Mouse (Mus musculus) heart, adult 2 months (tissue): Measurements from ENCODE around the gene Gm8113. TPM values are rescaled to one million over a fixed set of nuclear protein-coding genes. Genes with fewer than 3 reads are reported as not detected.
"Not testable (repeated sequence)": the region's sequence is repeated elsewhere in the genome, so short reads cannot be mapped to it uniquely, and the experiment has no call there.

ENCODE experiments used
- DNase-seq, 2 experiments: peaks; one replicate each; pipeline ENCODE4 v3.0.0; 2021
- H3K27ac ChIP-seq: fragments of 200-600 bp; 2 replicates; pipeline ENCODE4 v1.8.1; 2022
- H3K27me3 ChIP-seq: fragments of 200-500 bp; 2 replicates; pipeline ENCODE4 v1.6.1; 2012; ENCODE audit warnings: mild to moderate bottlenecking, low read length, inconsistent platforms, mixed read lengths; ENCODE audit not compliant: control insufficient read depth, insufficient read depth
- H3K36me3 ChIP-seq: fragments of 200-500 bp; 2 replicates; pipeline ENCODE4 v1.6.1; 2012; ENCODE audit warnings: low read length, inconsistent platforms; ENCODE audit not compliant: control insufficient read depth, insufficient read depth
- H3K4me1 ChIP-seq: fragments of 200-500 bp; 2 replicates; pipeline ENCODE4 v1.6.1; 2011; ENCODE audit warnings: low read length; ENCODE audit not compliant: control insufficient read depth, insufficient read depth
- H3K4me3 ChIP-seq: fragments of 200-600 bp; 2 replicates; pipeline ENCODE4 v1.8.1; 2022
- H3K79me2 ChIP-seq: fragments of 200-500 bp; replicated peaks from 2 replicates; pipeline ENCODE4 v1.6.1; 2012; ENCODE audit warnings: mild to moderate bottlenecking, inconsistent platforms, low read length, moderate library complexity, mixed read lengths; ENCODE audit not compliant: control insufficient read depth, insufficient read depth
- H3K9ac ChIP-seq: fragments of 200-500 bp; 2 replicates; pipeline ENCODE4 v1.6.1; 2012; ENCODE audit warnings: low read depth, mild to moderate bottlenecking, control low read depth, inconsistent platforms, low read length, mixed read lengths
- CTCF ChIP-seq: fragments of 200-600 bp; IDR thresholded peaks from 2 replicates; pipeline ENCODE4 v1.8.1; 2022; ENCODE audit warnings: antibody characterized with exemption, mild to moderate bottlenecking, moderate library complexity
- WGBS: fragments of 180-500 bp; shearing (Covaris S2); methylation state at CpG from one replicate; pipeline ENCODE4 v1.1.7; 2018; 5-methylcytosine and 5-hydroxymethylcytosine counted together
- intact Hi-C: fragments of 180-260 bp; cut with DNase I; formaldehyde crosslinking; loops from one replicate; pipeline ENCODE4 v1.15.1; 2025
- polyA plus RNA-seq: library from polyadenylated mRNA; depleted of rRNA; stranded (reverse); fragments of >200 nt; gene quantifications from 2 replicates; pipeline ENCODE4 v1.2.3, GENCODE M21; 2012; rRNA removed
- total RNA-seq, 2 experiments: library from RNA; stranded (reverse); gene quantifications; 2 replicates each; pipeline ENCODE4 v1.2.3; 2021

Gene Gm8113
- total and polyA plus RNA-seq, 3 experiments: 1.7 to 4.2 (median 3.4) TPM

DNA sequence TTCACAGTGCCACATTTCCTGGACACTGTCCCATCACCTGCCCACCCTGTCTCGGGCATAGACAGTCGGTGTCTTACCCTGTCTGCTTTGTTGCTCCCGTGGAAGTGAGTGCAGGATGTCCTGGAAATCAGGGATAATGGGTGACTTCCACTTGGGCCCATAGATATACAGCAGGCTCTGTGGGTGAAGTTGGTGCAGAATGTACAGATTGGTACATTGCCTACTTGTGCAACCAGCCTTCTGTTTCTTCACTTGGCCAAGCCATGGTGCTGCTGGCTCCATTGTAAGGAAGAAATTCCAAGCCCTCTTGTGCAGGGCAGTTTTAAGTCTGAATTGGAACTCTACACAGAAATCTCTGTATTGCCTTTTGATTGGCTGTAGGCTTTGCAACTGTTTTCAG lies 1.7 kb upstream of the Gm8113 start, which contains the start of gene Ear10:
TSS of gene Ear10 (minus strand) at position 101 of the 400 bp plus-strand sequence.
- not testable (repeated sequence) for H3K36me3 ChIP-seq, H3K79me2 ChIP-seq, DNase-seq, H3K9ac ChIP-seq, H3K4me1 ChIP-seq, H3K27me3 ChIP-seq, H3K4me3 ChIP-seq, H3K27ac ChIP-seq
- WGBS: 47% methylated on average over 3 of the region's 3 CpGs
- intact Hi-C loops: loop anchor here (5.0 kb wide), 1 partner anchor 64 kb away; no protein-coding TSS in a partner anchor

DNA sequence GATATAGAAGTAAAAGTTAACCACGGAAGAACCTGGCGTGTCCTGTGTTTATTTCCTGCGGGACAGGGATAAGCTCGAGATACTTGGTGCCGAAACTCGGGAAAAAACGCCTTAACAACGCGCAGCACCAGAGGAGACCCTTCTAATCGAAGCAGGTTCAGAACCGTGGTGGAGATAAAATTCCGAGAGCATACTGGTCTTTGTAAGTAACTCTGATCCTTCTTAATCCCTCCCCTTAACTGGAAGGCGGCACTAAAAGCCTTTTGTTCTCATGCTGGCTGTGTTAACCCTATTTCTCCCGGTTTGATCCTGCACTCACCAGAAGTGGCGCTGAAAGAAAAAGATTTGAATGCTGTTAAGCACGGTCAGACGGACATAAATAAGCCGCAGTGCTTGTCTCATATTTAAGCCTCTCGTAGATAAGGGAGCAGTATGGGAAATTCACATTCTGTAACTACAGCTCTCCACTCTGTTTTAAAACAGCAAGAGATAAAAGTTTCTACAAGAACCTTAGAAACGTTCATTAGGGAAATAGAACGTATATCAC lies 287 bp downstream of the Gm8113 start:
- H3K36me3 ChIP-seq, H3K79me2 ChIP-seq, H3K27ac ChIP-seq, H3K4me1 ChIP-seq, DNase-seq, intact Hi-C loops, H3K27me3 ChIP-seq: not testable (repeated sequence)
- Histone ChIP-seq H3K4me3 (peak overlapping the region; percentile 48), H3K9ac (peak overlapping the region; percentile 33)
- 4% methylated on average over 21 of the region's 21 CpGs for WGBS

DNA sequence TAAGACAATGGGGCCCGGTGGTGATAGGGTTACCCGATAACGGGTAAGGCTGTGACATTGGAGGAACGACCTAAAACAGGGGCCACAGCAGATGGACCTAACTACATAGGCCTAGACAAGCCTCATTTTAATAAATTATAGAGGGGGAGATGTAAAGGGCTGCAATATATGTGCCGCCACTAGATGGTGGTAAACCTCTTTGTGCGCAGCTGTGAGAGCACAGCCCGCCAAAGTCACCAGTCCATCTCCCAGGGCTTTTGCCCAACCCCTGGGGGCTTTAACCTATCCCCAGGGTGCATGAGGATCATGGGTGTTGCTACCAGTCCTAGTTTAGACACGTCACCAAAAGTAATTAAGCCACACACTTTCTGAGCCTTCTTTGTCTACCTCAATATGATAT lies 7.8 kb downstream of the Gm8113 start:
- H3K4me3 ChIP-seq, H3K36me3 ChIP-seq, H3K27ac ChIP-seq, intact Hi-C loops, H3K27me3 ChIP-seq, H3K4me1 ChIP-seq, H3K9ac ChIP-seq, H3K79me2 ChIP-seq: not testable (repeated sequence)
- peak; percentile 16 to 32 for DNase-seq
- 13% methylated on average over 8 of the region's 8 CpGs for WGBS
- peak; percentile 69 for TF ChIP-seq CTCF

DNA sequence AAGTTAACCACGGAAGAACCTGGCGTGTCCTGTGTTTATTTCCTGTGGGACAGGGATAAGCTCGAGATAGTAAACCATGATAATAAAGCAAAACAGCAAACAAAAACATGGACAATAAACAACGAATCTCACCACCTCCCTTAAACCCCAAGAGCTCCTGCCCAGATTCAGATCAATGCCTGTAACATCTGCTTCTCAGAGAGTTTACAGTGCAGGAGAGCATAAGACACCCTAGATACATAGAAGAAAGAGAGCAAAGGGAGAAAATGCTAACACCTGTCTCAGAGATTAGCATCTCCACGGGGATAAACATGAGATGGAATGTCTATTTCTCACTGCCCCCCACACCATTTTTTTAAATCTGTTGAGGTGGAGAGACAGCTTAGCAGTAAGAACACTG lies 8.2 kb downstream of the Gm8113 start:
- H3K36me3 ChIP-seq, DNase-seq, H3K4me1 ChIP-seq, H3K4me3 ChIP-seq, intact Hi-C loops, H3K27ac ChIP-seq, H3K9ac ChIP-seq, H3K79me2 ChIP-seq, H3K27me3 ChIP-seq: not testable (repeated sequence)
- 33% methylated on average over 5 of the region's 5 CpGs for WGBS

DNA sequence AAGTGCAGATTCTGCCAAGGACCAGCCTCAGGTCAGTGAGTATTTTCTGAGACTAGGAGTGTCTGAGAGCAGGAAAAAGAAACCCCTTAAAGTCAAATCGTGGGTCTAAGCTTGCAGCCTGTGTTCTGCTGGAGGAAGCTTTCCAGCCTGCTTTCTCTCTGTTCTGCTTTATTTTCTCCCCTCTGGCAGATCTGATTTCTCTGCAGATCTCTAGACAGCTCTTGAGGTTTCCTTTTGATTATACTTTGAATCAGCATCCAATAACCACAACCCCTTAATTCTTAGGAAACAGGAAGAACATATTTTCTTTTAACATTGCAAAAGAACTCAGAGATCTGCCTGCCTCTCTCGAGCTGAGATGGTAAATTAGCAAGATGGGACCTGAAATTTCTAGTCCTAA lies 28.2 kb downstream of the Gm8113 start:
- intact Hi-C loops, H3K4me3 ChIP-seq, H3K27ac ChIP-seq, H3K4me1 ChIP-seq, DNase-seq, H3K9ac ChIP-seq, H3K79me2 ChIP-seq, H3K36me3 ChIP-seq, H3K27me3 ChIP-seq: not testable (repeated sequence)
- 38% methylated on average over 2 of the region's 2 CpGs for whole genome bisulfite sequencing

DNA sequence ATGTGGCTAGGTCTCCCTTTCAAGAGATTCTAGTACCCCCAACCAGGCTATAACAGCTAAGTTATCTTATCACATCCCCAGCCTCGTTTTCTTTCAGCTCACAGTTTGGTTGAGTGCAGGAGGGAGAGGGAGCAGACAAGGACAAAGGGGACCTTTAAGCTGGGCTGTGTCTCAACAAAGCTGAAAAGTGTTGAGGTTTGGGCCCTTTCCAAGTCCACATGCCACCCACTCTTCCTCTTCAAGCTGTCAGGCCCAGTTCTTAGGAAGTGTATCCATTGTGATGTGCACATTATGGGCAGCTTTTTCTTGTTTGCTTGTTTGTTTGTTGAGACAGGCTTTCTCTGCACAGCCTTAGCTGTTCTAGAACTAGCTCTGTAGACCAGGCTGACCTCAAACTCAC lies 29.9 kb downstream of the Gm8113 start:
- DNase-seq, H3K9ac ChIP-seq, H3K27me3 ChIP-seq, H3K27ac ChIP-seq, H3K36me3 ChIP-seq, H3K4me1 ChIP-seq, H3K4me3 ChIP-seq, intact Hi-C loops, H3K79me2 ChIP-seq: not testable (repeated sequence)
- WGBS: no CpG with 5 or more reads among the region's 1 CpGs

DNA sequence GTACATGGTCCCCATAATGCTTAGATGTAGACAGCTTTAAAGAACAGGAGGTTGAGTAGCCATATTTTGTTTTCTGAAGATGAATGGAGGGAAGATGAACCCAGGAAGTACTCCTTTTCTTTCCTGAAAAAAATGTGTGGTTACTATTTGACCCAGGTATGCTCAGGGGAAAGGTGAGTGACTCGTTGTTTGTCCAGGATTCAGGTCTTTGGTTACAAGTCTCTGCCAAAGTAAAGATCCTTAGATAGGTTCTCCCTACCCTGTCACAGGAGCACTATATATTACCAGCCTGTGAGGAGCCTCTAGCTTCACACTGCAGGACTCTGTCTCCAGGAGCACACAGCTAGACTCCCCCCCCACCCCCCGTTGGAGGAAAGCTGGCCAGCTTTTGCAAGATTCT lies 31.6 kb downstream of the Gm8113 start, which contains the start of gene Ang5:
TSS of gene Ang5 (plus strand) at position 301 of the 400 bp plus-strand sequence.
- H3K79me2 ChIP-seq, DNase-seq, H3K27ac ChIP-seq, H3K27me3 ChIP-seq, H3K4me3 ChIP-seq, intact Hi-C loops, H3K9ac ChIP-seq, H3K36me3 ChIP-seq, H3K4me1 ChIP-seq: not testable (repeated sequence)
- no CpG with 5 or more reads among the region's 2 CpGs for WGBS

Other genes with a start within 250 kb of the Gm8113 start
- gene Gm8165, start 248.2 kb upstream of the Gm8113 start, total RNA-seq: not detected
- gene Gm8165, start 248.2 kb upstream of the Gm8113 start, polyA plus RNA-seq: not detected in 2 replicates
- gene Gm7324, start 227.6 kb upstream of the Gm8113 start, total RNA-seq: under 1 TPM; 0.39 to 0.61 TPM
- gene Gm7324, start 227.6 kb upstream of the Gm8113 start, polyA plus RNA-seq: not detected in 2 replicates
- not detected for gene Gm16506, start 197.9 kb upstream of the Gm8113 start, total RNA-seq
- not detected in 2 replicates for gene Gm16506, start 197.9 kb upstream of the Gm8113 start, polyA plus RNA-seq
- gene Gm6526, start 177.5 kb upstream of the Gm8113 start, total RNA-seq: not detected
- gene Gm6526, start 177.5 kb upstream of the Gm8113 start, polyA plus RNA-seq: not detected in 2 replicates
- gene Gm8180, start 140.6 kb upstream of the Gm8113 start, total RNA-seq: not detected
- not detected in 2 replicates for gene Gm8180, start 140.6 kb upstream of the Gm8113 start, polyA plus RNA-seq
- not detected for gene Ear1, start 49.9 kb upstream of the Gm8113 start, total RNA-seq
- gene Ear1, start 49.9 kb upstream of the Gm8113 start, polyA plus RNA-seq: not detected in 2 replicates
- gene Ear10, start 1.8 kb upstream of the Gm8113 start, total RNA-seq: not detected
- not detected in 2 replicates for gene Ear10, start 1.8 kb upstream of the Gm8113 start, polyA plus RNA-seq
- not detected for gene Ang5, start 31.7 kb downstream of the Gm8113 start, total RNA-seq
- gene Ang5, start 31.7 kb downstream of the Gm8113 start, polyA plus RNA-seq: not detected in 2 replicates
- not detected for gene Ang6, start 76.9 kb downstream of the Gm8113 start, total RNA-seq
- not detected in 2 replicates for gene Ang6, start 76.9 kb downstream of the Gm8113 start, polyA plus RNA-seq
- 1 to 10 TPM in 1 of 2 experiments, under 1 TPM in 1; 0.75 to 1.2 TPM for gene Ear2, start 177.3 kb downstream of the Gm8113 start, total RNA-seq
- gene Ear2, start 177.3 kb downstream of the Gm8113 start, polyA plus RNA-seq: 2.1 and 8.5 TPM in 2 replicates
- not detected for gene Gm3327, start 198.5 kb downstream of the Gm8113 start, total RNA-seq
- not detected in 2 replicates for gene Gm3327, start 198.5 kb downstream of the Gm8113 start, polyA plus RNA-seq